Mouse (Mus musculus): ENCODE results near the gene Tap2. TPM values are rescaled to one million over a fixed set of nuclear protein-coding genes. Genes with fewer than 3 reads are reported as not detected.

Tap2 gene
- polyA plus RNA-seq, 1 experiment = 18.8 TPM

GRCm38 (mm10) chr17:34196941-34197894, 6.1 kb upstream of the Tap2 start, which contains the start of gene Psmb8:
Gene Psmb8, plus strand, starts transcription at chr17:34197721.
- no peaks in the 10 kb centered on the region for H3K36me3 ChIP-seq (ENCODE audit: control insufficient read depth, insufficient read depth, low read length, poor library complexity, severe bottlenecking)
- no peak within 1 kb of the TSS for H3K27ac ChIP-seq (ENCODE audit: insufficient read depth, low read length)
- peak within 1 kb of the TSS; percentile 52 for H3K4me3 ChIP-seq (ENCODE audit: low read depth, low read length)
- peak within 1 kb of the TSS; percentile 32; the same call in 1 of the 2 replicates for H3K9ac ChIP-seq (ENCODE audit: low read depth, poor library complexity, severe bottlenecking)
- no peaks in the 10 kb centered on the region for H3K4me1 ChIP-seq (ENCODE audit: control insufficient read depth, insufficient read depth, low read length)
- no peaks in the 10 kb centered on the region for H3K9me3 ChIP-seq (replicated peaks; ENCODE audit: control insufficient read depth, insufficient read depth, low read length, poor library complexity, severe bottlenecking)
- 0 out of 2 replicates have a peak, but pooled peaks cover 2% of the 10 kb centered on the region for H3K27me3 ChIP-seq (ENCODE audit: control insufficient read depth, insufficient read depth, low read length, poor library complexity, severe bottlenecking)
- TF ChIP-seq POLR2A (IDR thresholded peaks at IDR 0.05; ENCODE audit: insufficient read depth, low read length) = no peak
- TF ChIP-seq CTCF (IDR thresholded peaks at IDR 0.05; ENCODE audit: low read depth, low read length) = no peak
- TF ChIP-seq EP300 (IDR thresholded peaks at IDR 0.05; ENCODE audit: insufficient read depth, low read depth, low read length) = no peak

- peak overlapping the region; percentile 52 for H3K4me3 ChIP-seq (ENCODE audit: low read depth, low read length)
- no peak overlapping the region for H3K27ac ChIP-seq (ENCODE audit: insufficient read depth, low read length)
- H3K27me3 ChIP-seq (ENCODE audit: control insufficient read depth, insufficient read depth, low read length, poor library complexity, severe bottlenecking) = 0 out of 2 replicates have a peak, but pooled peaks cover 2% of the 10 kb centered on the region
- H3K36me3 ChIP-seq (ENCODE audit: control insufficient read depth, insufficient read depth, low read length, poor library complexity, severe bottlenecking) = no peaks in the 10 kb centered on the region
- H3K4me1 ChIP-seq (ENCODE audit: control insufficient read depth, insufficient read depth, low read length) = no peaks in the 10 kb centered on the region
- no peak for TF ChIP-seq POLR2A (IDR thresholded peaks at IDR 0.05; ENCODE audit: insufficient read depth, low read length)
- H3K9me3 ChIP-seq (replicated peaks; ENCODE audit: control insufficient read depth, insufficient read depth, low read length, poor library complexity, severe bottlenecking) = no peaks in the 10 kb centered on the region
- H3K9ac ChIP-seq (ENCODE audit: low read depth, poor library complexity, severe bottlenecking) = peak overlapping the region; percentile 32; the same call in 1 of the 2 replicates
Observed at GRCm38 (mm10) chr17:34197904-34198520, 5.3 kb upstream of the Tap2 start.

GRCm38 (mm10) chr17:34198521-34198912, 4.8 kb upstream of the Tap2 start:
- H3K4me1 ChIP-seq (ENCODE audit: control insufficient read depth, insufficient read depth, low read length) = no peaks in the 10 kb centered on the region
- peak overlapping the region; percentile 52 for H3K4me3 ChIP-seq (ENCODE audit: low read depth, low read length)
- H3K36me3 ChIP-seq (ENCODE audit: control insufficient read depth, insufficient read depth, low read length, poor library complexity, severe bottlenecking) = no peaks in the 10 kb centered on the region
- H3K27ac ChIP-seq (ENCODE audit: insufficient read depth, low read length) = no peak overlapping the region
- H3K9me3 ChIP-seq (replicated peaks; ENCODE audit: control insufficient read depth, insufficient read depth, low read length, poor library complexity, severe bottlenecking) = no peaks in the 10 kb centered on the region
- H3K27me3 ChIP-seq (ENCODE audit: control insufficient read depth, insufficient read depth, low read length, poor library complexity, severe bottlenecking) = 0 out of 2 replicates have a peak, but pooled peaks cover 2% of the 10 kb centered on the region
- peak overlapping the region; percentile 32; the same call in 1 of the 2 replicates for H3K9ac ChIP-seq (ENCODE audit: low read depth, poor library complexity, severe bottlenecking)
- no peak for TF ChIP-seq EP300 (IDR thresholded peaks at IDR 0.05; ENCODE audit: insufficient read depth, low read depth, low read length)
- TF ChIP-seq CTCF (IDR thresholded peaks at IDR 0.05; ENCODE audit: low read depth, low read length) = no peak
- no peak for TF ChIP-seq POLR2A (IDR thresholded peaks at IDR 0.05; ENCODE audit: insufficient read depth, low read length)

- H3K9ac ChIP-seq (ENCODE audit: low read depth, poor library complexity, severe bottlenecking) = no peak overlapping the region
- H3K4me1 ChIP-seq (ENCODE audit: control insufficient read depth, insufficient read depth, low read length) = no peaks in the 10 kb centered on the region
- H3K4me3 ChIP-seq (ENCODE audit: low read depth, low read length) = no peak overlapping the region
- H3K27ac ChIP-seq (ENCODE audit: insufficient read depth, low read length) = no peak overlapping the region
- no peak for TF ChIP-seq CTCF (IDR thresholded peaks at IDR 0.05; ENCODE audit: low read depth, low read length)
- no peak for TF ChIP-seq EP300 (IDR thresholded peaks at IDR 0.05; ENCODE audit: insufficient read depth, low read depth, low read length)
- no peak for TF ChIP-seq POLR2A (IDR thresholded peaks at IDR 0.05; ENCODE audit: insufficient read depth, low read length)
- H3K27me3 ChIP-seq (ENCODE audit: control insufficient read depth, insufficient read depth, low read length, poor library complexity, severe bottlenecking) = 0 out of 2 replicates have a peak, but pooled peaks cover 2% of the 10 kb centered on the region
- H3K9me3 ChIP-seq (replicated peaks; ENCODE audit: control insufficient read depth, insufficient read depth, low read length, poor library complexity, severe bottlenecking) = no peaks in the 10 kb centered on the region
- H3K36me3 ChIP-seq (ENCODE audit: control insufficient read depth, insufficient read depth, low read length, poor library complexity, severe bottlenecking) = no peaks in the 10 kb centered on the region
Observed at GRCm38 (mm10) chr17:34199050-34199619, 4.2 kb upstream of the Tap2 start.

- 0 out of 2 replicates have a peak, but pooled peaks cover 2% of the 10 kb centered on the region for H3K27me3 ChIP-seq (ENCODE audit: control insufficient read depth, insufficient read depth, low read length, poor library complexity, severe bottlenecking)
- H3K4me3 ChIP-seq (ENCODE audit: low read depth, low read length) = no peak overlapping the region
- TF ChIP-seq EP300 (IDR thresholded peaks at IDR 0.05; ENCODE audit: insufficient read depth, low read depth, low read length) (no peak), POLR2A (IDR thresholded peaks at IDR 0.05; ENCODE audit: insufficient read depth, low read length) (no peak), CTCF (IDR thresholded peaks at IDR 0.05; ENCODE audit: low read depth, low read length) (no peak)
- no peaks in the 10 kb centered on the region for H3K4me1 ChIP-seq (ENCODE audit: control insufficient read depth, insufficient read depth, low read length)
- H3K9me3 ChIP-seq (replicated peaks; ENCODE audit: control insufficient read depth, insufficient read depth, low read length, poor library complexity, severe bottlenecking) = no peaks in the 10 kb centered on the region
- no peak overlapping the region for H3K27ac ChIP-seq (ENCODE audit: insufficient read depth, low read length)
- no peaks in the 10 kb centered on the region for H3K36me3 ChIP-seq (ENCODE audit: control insufficient read depth, insufficient read depth, low read length, poor library complexity, severe bottlenecking)
- H3K9ac ChIP-seq (ENCODE audit: low read depth, poor library complexity, severe bottlenecking) = no peak overlapping the region
Observed at GRCm38 (mm10) chr17:34200047-34200446, 3.3 kb upstream of the Tap2 start.

All from ES-Bruce4 (cell line).